Mouse (Mus musculus) colon, adult 2 months (tissue): ENCODE data around the gene Gm1527. TPM values are rescaled to one million over a fixed set of nuclear protein-coding genes. Genes with fewer than 3 reads are reported as not detected.

Experiments used
- polyA plus RNA-seq: library from polyadenylated mRNA; depleted of rRNA; stranded (reverse); fragments of >200 nt; gene quantifications from 2 replicates; pipeline ENCODE4 v1.2.3, GENCODE M21; 2012; rRNA removed

Gm1527 gene
- polyA plus RNA-seq, result not detected in 2 replicates

GRCm38 (mm10) chr3:28892317-28892716, at the start of gene Gm1527:
TSS of gene Gm1527 (plus strand) at chr3:28892617.

Other genes starting within 250 kb of the Gm1527 start
- 0.05 TPM in 1 of 2 replicates, not detected in the other for gene Slc2a2, start 194.7 kb upstream of the Gm1527 start, polyA plus RNA-seq
- gene Eif5a2, start 111.3 kb upstream of the Gm1527 start, polyA plus RNA-seq, result 0.13 and 0.16 TPM in 2 replicates
- 3.5 and 6.7 TPM in 2 replicates for gene Rpl22l1, start 87.2 kb upstream of the Gm1527 start, polyA plus RNA-seq
- 0.07 and 0.16 TPM in 2 replicates for gene Egfem1, start 189.4 kb downstream of the Gm1527 start, polyA plus RNA-seq